Mouse (Mus musculus) spleen, postnatal 4 days (tissue): ENCODE measurements around the gene Cpox.

Experiments used
- DNase-seq, 2 experiments: peaks; one replicate each; pipeline ENCODE4 v3.0.0; 2022; ENCODE audit warnings: low spot score in 2 of 2

Gene Cpox

DNA sequence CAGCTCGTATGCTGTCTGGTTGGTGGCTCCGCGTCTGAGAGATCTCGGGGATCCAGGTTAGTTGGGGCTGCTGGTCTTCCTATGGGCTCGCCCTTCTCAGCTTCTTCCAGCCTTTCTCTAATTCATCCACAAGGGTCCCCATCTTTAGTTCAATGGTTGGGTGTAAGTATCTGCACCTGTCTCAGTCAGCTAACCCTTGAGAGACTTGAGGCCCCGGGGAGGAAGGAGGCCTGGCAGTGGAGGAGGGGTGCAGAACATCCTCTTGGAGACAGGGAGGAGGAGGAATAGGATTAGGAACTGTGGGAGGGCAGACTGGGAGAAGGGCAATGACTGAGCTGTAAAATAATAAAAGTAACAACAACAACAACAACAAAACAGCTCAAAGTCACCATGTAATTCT is 30.1 kb downstream of the Cpox start:
- no peak for DNase-seq

DNA sequence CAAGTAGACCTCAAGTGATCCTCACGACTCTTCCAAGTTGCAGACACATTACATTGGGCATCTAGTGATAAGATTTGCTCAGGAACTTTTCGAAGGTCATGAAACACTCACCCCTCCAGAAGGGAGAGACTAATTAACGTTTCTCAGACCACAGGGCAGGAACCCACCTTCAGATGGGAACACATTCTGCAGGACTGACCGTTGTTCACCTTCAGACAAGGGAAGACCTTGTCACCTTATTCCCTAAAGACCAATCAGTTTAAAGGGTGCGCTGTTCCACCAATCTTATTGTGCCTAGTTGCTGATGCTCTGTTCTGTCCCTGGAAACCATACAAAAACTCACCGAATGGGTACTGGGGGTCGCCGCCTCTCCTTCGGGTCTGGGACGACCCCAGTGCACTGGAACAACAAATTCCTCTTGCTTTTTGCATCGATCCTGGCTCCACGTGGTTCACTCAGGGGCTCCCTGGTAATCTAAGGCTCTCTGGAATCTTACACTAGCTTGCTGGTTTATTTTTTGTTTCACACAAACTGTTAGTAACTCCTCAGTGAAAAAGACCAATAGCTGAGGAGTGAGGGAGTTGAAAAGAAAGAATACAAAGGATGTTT is 30.8 kb downstream of the Cpox start:
- no peak for DNase-seq

DNA sequence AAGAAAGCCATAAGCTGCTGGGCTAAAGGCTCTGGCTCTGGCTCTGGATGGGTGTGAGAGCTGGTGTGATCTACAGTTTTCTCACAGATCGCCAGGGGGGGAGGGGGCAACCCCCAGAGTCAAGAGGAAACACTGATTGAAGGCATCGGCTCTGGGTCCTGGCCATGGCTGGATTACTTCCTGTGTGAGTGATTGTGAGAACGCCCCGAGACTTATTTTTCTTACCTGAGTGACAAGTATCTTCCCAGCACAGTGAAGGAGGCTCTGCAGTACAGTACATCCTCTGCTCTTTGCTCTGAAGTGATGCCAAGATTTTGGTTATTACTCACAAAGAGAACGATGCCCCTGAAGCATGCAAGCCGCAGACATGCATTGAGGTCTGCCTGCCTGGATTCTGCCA is 31.7 kb downstream of the Cpox start:
- DNase-seq = no peak

DNA sequence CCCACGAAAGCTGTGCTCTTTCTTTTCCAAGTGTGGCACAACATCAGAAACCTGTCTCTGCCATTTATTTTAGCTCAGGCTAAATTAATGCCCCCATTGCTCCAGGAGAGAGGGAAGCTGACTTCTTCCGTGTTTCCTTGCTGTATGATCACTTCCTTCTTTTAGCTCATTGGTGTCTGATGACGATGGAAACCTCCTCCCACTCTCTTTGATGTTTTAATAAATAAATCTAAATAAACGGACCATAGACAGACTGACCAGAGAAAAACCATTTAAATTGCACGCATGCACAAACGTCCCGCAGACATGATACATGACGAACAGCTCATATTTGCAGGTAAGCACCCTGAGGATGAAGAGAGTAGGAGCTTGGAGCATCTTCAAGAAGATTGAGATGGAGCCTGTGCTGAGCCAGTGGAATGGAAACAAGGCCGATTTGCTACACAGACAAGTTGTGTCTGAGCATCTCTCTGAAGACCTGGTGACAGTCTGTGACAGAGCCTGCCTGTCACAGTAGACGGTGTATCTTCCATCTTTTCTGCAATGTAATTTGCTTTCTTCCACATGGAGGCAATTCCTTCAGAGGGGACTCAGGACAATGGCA is 32.3 kb downstream of the Cpox start:
- no peak for DNase-seq

DNA sequence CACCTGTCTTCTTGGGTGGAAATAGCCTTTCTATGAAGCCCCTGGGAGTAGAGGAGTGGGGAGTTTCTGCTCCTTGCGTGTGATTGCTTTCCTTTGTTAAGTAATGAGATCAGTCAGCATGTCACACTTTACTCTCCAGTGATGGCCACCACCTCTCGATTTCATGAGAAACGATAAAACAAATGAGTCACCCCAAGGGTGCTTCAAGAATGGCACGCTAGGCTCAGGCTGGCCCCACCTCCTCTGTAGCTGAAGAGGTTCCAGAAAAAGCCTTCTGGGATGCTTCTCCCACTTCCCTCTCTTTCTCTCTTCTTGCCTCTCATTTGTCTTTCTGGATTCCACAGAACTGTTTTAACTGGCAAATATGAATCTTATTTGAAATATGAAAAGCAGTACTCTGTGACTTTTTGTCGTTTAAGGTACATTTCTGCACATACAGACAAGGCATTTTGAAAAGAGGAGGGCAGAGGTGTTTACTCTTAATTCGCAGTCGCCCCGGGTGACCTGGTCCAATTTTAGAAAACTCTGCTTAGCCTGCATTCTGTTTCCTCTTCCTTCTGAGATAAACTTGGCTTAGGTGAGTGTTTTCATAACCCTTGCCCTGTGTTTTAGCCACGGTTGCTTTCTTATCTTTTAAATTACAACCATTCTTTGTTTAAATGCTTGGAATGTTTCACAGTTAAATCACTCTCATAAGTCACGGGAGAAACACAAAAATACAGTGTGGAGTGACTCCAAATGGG is 33.5 kb downstream of the Cpox start:
- DNase-seq = no peak

DNA sequence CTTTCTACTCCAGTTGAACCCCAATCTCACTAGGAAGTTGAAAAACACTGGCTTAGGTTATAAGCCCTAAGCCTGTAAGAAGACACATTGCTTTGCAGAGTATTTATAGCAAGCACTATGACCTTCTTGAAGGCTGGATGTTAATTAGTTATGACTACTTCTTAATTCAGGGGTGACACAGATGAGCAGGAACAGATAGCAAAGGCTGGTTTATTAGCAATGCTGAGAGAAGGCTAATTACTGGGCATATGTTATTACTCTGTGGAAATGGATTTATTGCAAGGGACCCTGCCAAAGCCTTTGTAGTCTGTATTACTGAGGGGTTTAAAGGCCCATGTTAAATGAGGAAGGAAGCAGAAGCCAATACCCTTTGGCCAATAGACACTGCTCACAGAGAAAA is 34.9 kb downstream of the Cpox start:
- no peak for DNase-seq

DNA sequence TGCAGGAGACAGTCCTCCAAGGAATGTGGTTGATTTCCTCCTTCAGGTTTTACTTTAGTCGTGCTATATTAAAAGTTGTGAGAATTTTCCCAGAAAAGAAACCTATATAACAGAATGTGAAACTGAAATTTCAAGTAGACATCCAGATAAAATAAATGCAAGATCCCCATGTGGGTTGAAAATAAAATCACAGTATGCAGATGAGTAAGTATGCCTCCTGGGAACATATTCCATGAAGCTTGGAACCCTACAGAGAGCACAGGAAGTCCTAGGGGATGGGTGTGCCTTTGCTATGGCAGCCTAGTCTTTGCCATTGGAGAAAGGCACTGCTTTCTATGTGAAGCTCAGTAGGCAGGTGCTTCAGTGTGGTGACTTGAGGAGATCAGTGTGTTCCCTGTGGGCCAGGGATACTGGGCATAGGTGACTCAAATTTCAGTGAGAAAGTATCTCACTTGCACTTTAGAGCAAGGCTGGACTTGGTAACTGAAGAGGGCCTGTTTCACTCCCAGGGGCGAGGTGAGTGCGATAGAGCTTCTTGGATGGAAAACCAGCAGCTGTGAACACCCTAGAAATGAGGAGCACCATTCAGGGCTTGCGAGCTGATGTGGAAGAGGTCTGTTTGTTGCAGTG is 37.3 kb downstream of the Cpox start:
- no peak for DNase-seq

DNA sequence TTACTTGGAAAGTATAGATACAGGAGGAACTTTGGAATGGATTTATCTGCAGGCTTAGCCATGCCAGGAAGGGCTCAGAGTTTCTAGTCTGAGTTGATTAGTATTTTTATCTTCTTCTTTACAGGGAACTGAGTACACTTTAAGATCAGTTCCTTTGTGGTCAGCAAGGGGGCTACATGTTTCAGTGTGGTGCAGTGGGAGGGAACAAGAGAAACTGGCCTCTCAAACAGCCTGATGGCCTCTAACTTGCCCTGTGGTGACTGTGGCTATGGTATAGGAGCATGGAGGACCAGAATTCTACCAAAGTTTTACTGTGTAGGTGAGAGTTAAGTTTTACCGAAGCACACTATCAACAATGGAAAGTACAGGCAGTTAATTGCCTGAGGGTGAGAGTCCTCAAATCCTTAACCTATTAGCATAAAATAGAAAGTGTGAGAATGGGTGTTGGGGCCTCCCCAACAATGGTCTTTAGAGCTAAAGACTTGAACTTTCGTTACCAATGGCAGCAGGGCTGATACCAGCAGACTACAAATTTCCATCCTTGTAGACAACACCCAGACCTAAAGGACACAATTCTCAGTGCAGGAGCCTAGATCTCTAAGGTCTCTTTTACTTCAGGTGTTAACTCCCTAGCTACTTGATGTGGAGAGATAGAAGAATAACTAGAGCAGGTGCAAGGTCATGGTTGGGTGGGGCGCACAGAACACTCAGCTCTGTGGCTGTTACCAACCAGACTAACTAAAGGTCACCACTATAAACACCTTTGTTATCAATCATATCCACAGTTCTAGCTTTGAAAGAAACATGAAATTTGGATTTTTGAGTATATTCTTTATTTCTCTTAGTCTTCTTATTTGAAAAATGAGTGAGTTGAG is 38.7 kb downstream of the Cpox start:
- DNase-seq = no peak

DNA sequence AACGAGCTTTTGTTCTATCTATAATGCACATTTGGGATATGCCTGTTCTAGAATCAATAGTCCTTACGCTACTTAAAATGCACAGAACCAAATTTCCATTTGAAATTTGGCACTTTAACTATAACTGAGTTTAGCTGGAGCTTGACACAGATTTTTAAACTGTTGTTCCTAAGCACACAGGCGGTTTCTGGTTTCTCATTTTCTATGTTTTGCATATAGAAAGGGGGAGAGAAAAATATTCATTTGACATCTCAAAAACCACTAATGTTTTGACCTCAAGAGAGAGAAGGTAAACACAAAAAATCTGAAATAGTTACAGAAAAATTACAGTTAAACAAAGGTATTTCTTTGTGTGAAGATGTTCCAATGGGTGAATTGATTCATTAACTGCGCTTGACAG is 39.4 kb downstream of the Cpox start:
- no peak for DNase-seq

DNA sequence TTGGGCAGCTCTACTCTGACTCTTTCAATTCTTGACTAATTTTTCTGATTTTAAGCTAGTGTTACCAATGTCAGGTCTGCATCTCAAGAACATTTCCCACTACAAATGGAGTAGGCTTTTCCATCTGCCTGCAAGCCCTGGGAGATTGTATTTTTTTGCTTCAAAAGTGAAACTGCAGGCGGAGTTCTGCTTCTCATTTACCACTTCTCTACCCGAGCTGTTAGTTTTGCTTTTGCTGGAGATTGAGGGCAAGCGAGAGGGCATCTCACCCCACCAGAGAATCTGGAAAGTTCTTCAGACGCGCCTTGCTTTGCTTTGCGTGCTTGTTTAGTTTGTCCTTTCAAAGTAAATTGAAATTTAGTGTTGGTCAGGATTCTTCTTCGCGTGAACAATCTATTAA is 42.1 kb downstream of the Cpox start:
- DNase-seq = no peak

DNA sequence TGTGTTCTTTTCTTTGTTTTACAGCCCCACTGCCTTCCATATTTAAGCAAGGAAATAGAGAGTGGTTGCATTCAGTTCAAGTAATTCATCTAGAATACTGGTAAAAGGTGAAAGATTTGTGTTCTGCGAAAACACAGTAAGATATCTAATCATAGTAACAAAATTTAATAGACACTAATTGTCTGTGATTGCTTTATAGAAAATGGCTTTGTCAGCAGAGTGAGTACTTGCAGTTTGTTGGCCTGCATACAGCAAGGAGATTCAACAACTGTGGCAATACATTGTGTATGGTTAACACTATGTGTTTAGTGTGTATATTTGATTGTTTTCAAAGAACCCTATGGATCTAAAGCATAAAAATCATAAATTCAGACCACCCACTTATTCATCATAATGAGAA is 43.0 kb downstream of the Cpox start:
- no peak for DNase-seq

DNA sequence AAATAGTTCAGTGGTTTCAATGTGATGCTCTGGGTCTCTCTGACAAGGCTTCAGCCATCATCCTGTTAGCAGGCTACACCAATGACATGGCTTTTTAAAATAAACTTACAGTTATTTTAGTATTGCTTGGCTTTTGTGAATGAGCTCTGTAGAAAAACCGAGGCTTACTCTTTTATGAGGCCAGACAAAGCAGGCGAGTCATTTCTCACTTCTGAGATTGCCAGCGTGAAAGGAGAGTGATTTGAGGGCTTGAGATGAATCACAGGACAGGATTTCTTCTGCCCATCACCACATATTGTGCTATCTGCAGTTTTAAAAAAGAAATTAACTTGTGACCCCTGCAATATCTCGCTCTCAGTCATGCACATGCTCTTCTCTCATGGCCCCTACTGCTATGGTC is 44.9 kb downstream of the Cpox start:
- DNase-seq = no peak

DNA sequence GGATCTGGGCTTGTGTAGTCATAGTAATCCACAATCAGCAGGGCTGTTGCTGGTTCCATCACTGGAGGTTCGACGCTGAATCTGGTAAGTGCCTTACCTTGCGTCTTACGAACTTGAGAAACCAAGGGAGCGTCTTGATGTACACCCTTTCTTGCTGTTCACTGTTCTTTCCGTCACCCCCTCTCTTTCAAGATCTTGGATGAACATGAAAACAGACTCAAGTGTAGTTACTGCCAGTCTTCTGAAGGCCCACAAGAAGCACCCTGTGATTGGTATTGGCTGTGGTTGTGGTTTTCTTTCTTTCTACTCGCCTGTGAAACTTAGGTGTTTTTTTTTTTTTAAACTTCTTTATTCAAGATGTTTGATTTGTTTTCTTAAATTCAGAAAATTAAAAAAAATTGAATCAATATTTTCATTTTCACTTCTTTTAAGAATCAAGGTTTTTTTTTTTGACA is 48.6 kb downstream of the Cpox start, which contains the start of gene Gpr15:
TSS of gene Gpr15 (minus strand) at position 405 of the 455 bp plus-strand sequence.
- DNase-seq = no peak

DNA sequence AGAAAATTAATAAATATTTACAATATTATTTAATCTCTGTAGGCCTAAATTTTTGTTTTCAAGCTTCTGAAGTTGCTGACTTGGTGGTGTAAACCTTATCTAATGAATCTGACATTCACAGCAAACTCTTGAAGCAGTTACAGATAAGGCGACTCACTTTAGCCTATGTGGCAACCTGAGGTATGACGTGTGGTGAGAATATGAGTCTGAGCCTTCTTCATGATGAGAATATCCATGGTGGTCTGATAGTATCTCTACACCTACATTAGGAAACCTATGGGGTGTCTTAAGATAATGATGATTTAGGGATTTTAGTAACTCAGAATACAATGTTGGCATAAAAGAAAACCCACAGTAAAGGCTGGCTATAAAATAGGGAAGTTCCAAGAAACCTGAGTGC is 52.2 kb downstream of the Cpox start:
- no peak for DNase-seq

DNA sequence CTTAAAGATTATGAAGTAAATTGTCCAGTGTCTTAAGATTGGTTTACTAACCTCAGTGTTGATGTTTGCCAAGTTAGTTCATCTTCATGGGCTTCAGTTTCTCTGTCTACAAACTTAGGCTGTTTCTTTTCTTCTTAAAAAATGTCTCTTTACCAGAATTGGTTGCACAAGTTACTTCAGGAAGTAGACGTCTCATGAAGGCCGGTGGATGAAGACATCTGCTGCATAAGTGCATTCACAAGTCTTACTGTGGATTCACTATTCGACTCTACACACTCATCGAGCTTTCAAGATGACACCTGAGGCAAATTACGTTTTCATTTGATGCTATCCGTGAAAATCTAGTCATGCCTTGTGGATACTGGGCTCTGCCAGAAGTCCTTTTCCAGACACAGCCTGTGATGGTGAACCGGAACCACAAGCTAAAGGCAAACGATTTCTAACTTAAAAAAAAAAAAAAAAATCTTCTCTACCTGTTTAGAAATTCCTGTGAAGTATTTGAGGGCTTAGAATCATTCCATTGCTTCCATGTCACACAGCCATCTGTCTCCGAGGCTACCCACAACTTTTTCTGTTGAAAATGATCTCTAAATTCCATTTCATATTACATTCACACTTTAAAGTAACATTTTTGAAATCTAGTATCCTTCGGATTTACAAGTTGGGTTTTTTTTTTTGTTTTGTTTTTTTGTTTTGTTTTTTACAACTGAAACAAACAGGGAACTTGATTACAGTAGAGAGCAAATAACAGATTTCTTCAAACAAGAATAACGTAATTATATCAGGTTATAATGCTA is 56.8 kb downstream of the Cpox start:
- DNase-seq = no peak

DNA sequence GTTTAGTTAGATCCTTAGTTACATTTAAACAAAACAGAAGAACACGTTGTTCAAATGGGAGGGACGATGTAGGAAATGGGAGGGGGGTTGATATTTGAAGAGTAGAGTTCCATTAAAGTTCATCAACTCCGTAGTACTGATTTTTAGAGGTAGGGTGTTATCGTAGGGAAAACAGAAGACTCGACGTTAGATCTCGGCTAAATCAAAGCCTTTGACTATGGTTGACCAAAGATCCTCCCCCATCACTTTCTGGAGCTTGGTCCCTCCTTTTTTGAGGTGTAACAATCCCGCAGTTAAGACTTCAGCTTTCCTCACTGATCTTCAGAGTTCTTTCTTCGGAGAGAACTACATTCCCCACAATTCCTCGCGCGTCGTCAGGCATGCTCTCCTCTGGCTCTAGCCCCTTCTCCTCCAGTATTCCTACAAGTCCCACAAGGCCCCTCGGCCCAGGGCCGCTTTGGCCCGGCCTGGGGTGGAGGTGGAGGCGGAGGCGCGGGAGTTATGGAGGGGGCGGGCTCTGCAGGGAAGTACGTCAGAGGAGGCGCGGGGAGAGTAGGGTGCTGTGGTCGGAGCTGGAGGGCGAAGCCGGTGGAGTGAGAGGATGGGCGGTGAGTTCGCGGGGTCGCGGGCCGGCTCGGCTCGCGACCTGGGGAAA is 57.5 kb downstream of the Cpox start, which contains the start of gene Cldnd1:
TSS of gene Cldnd1 (plus strand) at position 434 of the 655 bp plus-strand sequence.
- peak; percentile 90 to 94 for DNase-seq

DNA sequence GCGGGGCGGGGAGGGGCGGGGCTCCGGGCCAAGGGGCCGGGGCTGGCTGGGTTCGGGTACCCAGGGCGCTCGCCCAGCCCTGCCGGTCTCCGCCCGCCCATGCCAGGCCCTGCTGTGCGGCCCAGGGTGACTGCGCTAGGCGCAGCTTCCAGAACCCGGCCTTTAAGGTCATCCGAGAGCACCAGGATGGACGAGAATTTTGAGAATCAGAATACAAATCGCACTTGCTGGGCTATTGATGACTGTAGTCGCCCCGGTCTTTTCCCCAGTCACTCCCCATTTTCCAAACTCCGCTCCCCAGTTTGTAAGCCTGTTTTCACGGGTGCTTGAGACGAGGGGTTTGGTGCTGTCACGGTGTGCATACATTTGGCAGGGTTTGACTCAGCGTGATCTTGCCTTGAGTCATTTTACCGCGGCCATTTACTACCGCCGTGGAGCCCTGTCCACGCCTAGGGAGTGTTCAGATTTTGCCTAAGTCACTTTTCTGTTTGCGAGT is 58.1 kb downstream of the Cpox start:
- DNase-seq = no peak

DNA sequence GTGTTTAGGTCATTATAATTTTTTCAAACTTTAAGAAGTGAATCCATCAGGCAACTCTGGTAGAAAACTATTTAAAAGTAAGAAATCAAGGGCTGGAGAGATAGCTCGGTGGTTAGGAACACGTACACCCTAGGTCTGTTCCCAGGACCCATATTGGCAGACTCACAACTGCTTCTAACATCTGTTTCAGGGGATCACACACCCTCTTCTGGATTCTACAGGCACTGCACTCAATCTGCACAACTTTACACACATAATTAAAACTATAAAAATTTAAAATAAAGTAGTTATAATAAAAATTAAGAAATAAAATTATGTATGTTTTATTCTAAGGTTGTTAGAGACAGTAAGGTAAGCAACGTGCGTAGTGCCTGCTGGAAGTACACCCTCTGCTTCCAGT is 68.1 kb downstream of the Cpox start:
- DNase-seq = no peak

DNA sequence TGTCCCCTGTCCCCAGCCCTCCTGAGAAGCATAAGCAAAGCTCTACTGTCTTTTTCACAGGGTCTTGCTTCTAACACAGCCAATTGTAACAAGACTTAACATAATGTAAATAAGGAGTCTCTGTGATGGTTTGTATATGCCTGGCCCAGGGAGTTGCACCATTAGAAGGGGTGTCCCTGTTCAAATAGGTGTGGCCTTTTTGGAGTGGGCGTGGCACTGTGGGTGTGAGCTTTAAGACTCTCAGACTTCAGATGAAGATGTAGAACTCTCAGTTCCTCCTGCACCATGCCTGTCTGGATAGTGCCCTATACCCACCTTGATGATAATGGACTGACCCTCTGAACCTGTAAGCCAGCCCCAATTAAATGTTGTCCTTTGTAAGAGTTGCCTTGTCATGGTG is 68.7 kb downstream of the Cpox start:
- no peak for DNase-seq

DNA sequence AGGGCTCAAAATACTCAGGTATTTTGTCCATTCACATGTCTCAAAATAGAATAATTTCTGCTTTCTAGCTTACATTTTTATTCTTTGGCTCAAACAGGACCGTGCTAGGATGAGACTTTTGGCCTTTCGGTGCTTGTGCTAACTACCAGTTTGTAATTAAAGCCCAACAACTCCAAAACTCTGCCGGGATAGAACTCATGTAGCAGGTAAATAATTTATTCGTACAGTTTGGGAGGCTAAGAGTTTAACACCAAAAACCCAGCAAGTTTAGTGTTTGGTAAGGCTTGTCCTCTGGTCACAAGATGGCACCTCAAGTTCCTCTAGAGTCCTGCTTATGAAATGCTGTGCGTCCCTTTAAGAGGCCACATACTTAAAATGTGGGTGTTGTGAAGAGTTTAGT is 70.7 kb downstream of the Cpox start:
- DNase-seq = no peak
